Mouse (Mus musculus) induced T-regulatory cell, adult 2 months (primary cell): ENCODE results near the gene Tmem176a.
"Not testable (repeated sequence)": the region's sequence is repeated elsewhere in the genome, so short reads cannot be mapped to it uniquely, and the experiment has no call there.

Source experiments
- DNase-seq: peaks from one replicate; pipeline ENCODE4 v3.0.0-alpha.2; 2012; ENCODE audit warnings: low read depth

Tmem176a gene

DNA sequence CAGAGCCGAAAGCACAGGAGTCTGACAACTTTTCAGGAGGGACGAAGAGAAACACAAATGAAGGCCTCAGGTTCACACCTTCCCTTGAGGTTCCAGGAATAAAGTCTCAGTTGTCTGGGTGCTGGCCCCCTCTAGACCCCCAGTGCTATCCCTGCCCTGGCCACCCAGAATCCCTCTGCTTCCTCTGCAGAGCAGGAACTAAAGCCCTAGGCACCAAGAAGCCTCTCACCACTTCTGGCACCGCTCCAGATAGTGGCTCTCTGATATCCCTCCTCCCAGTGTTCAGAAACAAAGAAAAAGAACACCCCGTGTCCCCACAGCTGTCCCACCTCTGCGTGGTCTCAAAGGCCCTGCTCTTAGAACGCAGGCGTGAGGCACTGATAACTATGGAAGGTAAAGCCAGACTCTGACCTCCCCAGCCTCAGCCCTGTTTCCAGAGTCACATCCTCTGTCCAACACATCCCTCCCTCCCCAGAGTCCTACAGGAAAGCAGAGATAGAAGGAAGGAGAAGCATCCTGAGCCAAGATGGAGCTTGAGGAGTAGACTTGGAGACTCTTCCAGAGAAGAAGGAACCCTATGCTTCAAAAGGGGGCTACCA, at the start of gene Tmem176a:
Gene Tmem176a (plus strand): TSS at position 549 of the 599 bp plus-strand sequence.
- no peak for DNase-seq

DNA sequence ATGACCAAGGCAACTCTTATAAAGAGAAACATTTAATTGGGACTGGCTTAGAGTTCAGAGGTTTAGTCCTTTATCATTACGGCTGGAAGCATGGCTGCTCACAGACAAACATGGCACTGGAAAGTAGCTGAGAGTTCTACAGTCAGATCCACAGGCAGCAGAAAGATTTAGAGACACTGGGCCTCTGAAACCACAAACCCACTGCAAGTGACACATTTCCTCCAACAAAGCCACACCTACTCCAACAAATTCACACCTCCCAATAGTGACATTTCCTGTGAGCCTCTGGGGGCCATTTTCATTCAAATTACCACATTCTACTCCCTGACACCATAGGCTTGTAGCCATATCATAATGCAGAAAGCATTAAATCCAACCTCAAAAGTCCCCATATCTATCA, 38.8 kb upstream of the Tmem176a start:
- DNase-seq: peak; percentile 86

DNA sequence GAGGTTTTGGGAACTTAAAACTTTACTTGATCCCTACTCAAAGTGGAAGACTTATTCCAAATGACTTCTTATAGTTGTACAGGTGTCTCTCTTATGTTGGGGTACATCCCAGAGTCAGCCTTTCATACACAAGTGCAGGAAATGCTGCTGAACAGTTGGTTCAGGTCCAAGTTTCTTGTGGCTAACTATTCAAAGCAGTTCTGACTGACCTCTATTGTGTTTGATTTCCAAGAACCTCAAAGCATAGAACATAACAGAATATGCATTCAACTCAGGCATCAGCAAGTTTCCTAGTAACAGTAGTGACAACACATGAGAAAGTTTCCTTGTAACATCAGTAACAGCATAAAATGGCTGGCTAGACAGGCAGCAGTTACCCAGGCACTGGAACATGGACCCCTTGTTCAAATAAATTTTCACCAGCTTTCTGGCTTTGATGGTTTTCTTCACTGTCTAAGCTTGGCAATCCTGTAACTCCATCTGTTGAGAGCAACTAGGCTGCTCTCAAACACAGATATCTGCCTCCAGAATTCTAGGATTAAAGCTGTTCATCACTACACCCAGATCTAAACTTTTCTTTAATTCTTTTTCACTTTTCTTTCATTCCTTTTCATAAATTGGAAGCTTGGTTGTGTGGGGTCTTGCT, 37.2 kb upstream of the Tmem176a start:
- peak; percentile 22 for DNase-seq

DNA sequence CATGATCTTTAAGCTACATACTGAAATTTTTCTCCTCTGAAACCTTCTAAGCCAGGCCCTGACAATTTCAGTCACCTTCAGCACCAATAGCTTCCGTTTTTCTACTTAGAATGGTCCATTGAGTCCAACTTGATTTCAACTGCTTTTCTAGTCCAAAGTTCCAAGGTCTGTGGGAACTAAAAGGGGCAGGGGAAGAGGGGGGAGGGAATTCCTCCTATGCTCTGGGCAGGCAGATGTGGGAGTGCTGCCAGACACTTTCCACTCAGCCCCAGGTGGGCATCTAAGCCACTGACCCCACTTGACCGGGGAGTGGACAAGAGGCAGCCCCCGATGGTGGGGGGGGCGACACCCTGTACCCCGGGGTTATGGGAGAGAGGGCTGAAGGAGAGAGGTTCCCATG, 36.4 kb upstream of the Tmem176a start:
- no peak for DNase-seq

DNA sequence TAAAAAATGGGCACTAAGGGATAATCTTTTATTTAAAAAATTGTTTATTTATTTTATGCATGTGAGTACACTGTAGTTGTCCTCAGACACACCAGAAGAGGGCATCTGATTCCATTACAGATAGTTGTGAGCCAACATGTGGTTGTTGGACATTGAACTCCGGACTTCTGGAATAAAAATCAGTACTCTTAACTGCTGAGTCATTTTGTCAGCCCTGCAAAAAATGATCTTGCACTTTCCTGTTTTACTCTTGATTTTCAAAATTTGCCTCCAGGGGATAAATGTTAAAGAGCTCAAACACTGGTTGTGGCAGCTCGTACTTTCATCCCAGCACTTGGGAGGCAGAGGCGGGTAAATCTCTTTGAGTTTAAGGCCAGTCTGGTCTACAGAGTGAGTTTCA, 34.0 kb upstream of the Tmem176a start:
- no peak for DNase-seq

DNA sequence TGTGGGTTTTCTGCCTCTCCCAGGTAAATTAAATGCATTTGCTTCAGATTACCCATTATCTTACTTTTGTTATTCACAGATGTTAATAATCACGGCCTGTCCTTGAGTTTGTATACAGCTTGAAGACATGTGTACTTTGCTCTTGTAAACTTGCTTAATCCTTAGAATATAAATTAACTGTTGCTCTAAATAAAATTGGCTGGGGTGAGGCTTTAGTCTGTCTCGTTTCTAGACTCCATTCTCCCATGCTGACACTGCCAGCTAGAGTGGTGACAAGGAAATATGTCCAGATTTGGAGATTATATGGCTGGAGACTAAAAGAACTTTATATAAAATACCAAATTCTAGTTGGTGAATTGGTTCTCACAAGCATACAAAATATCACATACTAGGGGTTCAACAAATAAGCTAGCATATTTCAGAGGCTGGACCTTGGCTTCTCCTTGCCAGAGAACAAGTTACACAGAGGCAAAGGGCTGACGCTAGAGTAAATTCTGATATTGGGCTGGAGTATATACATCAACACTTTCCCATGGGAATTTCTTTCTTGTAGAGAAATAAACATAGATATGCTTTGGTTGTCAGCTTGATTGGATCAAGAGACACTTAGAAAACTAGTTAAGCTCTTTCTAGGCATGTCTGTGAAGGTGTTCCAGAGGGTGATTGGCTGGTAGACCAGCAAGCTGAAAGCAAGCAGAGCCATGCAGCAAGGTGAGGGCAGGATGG, 31.1 kb upstream of the Tmem176a start:
- DNase-seq: no peak

DNA sequence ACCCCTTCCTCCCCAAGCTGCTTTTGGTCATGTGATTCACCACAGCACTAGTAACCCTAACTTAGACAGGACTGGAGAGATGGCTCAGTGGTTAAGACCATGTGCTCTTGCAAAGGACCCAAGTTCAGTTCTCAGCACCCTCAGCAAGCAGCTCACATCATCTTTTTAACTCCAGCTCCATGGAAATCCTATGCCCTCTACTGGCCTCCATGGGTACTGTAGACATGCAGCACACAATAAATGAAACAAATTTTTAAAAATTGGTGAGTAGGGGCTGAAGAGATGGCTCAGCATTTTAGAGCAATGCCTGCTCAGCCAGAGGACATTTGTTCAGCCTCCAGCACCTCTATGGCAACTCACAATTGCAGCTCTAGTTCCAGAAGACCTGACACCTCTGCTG, 25.7 kb upstream of the Tmem176a start:
- peak; percentile 38 for DNase-seq

DNA sequence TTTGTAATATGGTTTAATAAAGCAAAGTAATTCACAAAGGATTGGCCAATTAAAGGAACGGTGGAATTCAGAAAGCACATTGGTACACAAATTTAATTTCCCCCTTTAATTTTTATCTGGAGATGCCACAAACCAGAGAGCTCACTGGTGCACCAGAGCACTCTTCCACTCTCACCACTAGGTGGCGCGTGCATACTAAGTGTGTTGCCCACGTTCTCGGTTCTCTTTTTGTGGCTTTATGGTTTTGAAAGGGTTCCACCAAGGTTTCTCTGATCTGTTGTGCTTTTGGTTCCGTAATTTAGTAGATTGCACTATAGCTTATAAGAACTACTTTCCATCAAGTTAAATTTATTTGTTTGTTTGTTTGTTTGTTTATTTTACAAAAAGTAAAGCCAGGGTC, 22.9 kb upstream of the Tmem176a start:
- DNase-seq: peak; percentile 93

DNA sequence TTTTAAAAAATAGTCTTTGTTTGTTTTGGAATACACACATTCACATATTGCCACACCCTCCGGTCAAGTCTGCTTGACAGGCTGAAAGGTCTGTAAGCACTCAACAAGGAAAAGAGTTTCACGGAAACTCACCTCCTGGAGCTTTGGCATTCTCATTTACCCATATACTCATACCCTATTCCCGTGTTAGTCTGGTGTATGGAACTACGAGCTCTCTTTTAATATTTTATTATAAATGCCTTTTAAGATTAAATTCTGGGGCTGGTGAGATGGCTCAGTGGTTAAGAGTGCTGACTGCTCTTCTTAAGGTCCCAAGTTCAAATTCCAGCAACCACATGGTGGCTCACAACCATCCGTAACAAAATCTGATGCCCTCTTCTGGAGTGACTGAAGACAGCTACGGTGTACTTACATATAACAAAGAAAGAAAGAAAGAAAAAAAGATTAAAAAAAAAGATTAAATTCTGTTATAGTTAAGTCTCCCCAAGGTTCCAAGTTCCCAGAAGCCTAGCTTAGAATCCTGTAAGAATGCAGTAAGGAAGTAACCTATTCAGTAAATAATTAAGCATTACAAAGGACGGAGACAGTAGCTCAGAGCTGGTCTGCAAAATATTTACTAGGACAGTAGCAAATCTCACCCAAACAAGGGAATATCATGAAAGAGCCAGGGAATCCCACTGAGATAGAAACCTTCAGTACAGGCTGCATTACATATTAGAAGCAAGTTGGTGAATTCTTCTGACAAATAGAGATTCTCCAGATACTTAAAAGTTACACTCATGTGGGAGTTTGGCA, 18.5 kb upstream of the Tmem176a start:
- not testable (repeated sequence) for DNase-seq

DNA sequence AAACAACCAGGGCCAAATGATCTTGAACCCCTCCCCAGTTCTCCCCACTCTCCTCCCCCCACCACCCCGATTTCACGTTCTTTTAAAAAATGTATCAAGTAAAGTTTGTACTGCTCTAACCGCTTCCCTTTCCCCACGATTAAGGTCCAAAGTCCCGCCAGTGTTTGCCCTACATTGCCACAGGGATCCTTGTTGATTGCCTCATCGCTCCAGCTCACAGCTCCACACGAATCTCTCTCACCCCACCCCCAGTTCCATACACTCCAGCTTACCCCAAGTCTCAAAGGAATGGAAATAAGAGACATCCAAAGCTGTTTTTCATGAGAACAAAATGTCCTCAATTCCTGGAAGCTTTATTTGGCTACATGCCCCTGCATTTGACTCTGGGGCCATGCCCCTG, 15.7 kb upstream of the Tmem176a start:
- no peak for DNase-seq

DNA sequence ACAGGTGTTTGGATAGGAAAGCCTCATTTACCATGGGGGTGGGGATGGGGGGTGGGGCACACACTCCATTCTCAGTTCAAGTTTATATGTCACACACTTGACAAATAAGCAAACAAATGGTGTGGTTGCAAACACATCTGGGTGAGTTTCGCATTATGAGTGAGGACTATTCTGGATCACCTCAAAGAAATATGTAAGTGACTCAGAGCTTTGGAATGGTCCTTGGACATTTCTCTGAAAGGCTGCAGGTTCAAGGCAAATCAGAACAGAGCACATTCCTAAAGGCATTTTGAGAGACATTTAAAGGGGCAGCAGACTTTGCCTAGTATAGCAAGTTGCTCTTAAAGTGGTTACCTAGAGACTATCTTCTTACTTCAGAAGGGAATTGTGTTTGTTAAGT, 11.7 kb upstream of the Tmem176a start:
- no peak for DNase-seq

DNA sequence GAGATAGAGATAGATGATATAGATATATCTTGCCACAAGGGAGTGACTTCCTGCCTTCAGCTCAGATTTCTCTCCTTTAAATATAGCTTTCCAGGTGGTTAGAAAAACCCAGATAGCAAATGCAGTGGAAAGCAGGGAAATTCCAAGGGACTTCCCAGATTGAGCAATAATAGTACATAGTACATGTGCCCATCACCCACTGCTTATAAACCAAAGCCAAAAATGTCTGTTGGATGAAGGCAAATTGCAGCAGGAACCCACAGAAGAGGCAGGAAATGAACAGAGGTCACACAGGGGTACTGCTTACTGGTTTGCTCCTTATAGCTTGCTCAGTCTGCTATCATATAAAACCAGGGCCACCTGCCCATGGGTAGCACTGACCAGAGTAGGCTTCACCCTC, 11.1 kb upstream of the Tmem176a start:
- DNase-seq: peak; percentile 65

DNA sequence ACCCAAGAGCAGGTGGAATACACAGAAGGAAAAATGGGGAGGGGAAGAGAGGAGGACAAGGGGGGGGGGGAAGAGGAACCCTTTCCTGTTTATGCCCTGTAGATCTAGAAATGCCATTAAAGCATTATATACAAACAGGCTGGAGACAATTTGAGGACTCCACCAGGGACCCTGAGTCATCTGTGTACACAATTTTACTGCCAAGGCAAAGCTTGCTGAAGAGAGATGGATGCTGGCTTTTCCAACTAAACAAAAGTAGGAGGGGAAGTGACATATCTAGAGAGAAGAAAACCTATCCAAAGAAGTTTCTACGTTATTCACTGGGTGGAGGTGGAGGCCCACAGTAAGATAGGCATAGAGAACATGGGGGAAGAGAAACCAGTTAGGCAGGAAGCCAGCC, 10.5 kb upstream of the Tmem176a start:
- no peak for DNase-seq

DNA sequence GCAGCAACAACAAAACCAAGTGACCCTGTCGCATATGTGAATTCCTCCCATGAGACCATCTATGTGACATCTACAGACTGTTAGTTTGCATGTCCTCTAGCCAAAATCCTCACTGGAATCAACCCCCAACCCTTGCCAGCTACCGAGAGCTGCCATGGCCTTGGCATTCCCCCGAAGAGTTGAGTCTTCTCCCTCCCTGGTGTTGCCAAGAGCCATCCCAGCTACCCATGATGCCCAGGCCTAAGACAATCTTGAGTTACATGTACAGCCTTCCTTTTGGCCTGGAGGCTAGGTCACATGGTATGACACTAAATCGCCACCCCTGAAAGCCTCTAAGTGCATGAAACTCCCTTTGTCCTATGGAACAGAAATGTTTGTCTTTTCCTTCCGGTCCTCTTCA, 9.6 kb upstream of the Tmem176a start:
- DNase-seq: no peak

DNA sequence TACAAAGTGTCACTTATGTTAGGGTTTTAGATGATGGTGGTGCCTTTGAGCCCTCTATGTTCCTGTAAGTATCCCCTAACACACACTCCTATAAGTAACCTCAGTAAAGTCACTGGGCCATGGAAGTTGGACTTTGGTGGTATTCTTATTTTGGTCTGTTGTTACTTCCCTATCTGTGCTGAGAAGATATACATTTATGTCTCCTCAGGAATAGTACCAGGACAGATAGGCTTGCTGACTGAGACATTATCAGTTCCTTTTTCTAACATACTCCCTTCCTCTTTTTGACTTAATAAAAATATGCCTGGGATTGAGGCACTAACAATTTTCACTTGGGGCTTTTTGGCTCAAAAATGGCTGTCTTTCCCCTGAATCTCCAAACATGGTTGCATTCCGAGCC, 8.3 kb upstream of the Tmem176a start:
- no peak for DNase-seq

DNA sequence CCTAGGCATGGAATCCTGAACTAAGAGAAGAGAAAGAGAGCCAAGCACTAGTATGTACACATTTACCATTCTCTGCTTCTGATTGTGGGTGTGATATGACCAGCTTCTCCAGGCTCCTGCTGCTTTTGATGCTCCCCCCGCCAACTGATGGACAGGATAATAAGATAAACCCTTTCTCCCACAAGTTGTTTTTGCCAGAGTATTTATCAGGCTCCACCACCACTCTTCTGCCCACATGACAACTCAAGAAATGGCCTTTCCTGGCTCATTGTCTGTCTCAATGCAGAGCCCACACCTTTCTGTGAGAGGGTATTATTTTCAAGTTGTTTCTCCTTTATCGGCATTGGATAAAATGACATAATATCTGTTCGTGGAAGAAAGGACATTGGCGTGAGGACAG, 7.2 kb upstream of the Tmem176a start:
- DNase-seq: no peak

DNA sequence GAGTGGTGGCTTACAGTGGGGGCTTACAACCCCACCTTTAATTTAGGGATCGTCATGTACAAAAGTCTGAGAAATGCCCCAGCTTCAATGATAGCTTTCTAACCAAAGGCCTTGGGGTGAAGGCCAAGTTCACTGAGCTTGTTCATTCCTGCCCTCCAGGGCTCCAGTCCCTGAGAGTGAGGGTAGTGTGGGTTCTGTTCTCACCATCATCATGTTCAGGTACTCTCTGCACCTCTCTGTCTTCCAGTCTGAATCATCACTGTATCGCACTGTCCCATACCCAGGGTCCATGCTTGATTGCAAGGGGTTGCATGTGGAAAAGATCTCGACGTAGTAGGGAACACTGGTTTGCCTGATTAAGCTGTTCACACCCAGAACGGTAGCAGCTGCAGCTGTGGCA, 5.5 kb upstream of the Tmem176a start:
- no peak for DNase-seq

DNA sequence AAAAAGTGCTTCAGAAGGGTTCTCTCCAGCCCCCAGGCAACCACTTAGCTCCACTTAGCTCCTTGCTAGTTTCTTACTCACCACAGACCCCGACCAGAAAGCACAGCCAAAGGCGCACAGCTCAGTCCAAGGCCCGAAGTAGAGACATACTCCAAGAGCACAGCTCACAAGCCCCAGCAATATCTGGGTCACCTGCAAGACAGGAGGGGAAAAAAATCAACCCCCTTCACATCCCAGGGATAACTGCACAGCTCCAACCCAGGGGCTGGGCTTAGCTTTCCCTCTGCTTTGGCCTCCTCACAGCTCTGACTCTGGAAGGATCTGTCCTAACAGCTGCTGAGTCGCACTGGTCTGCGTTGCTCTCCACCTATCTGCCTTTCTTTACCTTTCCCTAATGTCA, 4.6 kb upstream of the Tmem176a start:
- no peak for DNase-seq

DNA sequence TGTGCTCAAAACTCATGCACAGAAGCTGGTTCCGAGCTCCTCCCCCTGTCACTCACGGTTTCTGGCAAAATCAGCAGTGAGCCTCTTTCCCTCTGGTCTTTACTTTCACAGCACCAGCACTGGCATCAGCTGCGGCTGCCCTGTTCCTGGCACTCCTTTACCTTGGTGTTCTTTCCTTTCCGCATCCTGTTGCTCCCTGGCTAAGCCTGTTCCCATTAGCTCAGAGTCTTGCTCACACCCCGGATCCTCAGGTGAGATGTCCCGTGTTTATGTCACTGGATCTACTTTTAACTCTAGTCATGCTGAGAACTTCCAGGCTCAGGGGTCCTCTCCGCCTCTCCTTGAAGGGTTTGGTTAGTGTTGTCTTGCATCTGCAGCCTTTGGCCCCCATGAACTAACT, 3.2 kb upstream of the Tmem176a start:
- no peak for DNase-seq

DNA sequence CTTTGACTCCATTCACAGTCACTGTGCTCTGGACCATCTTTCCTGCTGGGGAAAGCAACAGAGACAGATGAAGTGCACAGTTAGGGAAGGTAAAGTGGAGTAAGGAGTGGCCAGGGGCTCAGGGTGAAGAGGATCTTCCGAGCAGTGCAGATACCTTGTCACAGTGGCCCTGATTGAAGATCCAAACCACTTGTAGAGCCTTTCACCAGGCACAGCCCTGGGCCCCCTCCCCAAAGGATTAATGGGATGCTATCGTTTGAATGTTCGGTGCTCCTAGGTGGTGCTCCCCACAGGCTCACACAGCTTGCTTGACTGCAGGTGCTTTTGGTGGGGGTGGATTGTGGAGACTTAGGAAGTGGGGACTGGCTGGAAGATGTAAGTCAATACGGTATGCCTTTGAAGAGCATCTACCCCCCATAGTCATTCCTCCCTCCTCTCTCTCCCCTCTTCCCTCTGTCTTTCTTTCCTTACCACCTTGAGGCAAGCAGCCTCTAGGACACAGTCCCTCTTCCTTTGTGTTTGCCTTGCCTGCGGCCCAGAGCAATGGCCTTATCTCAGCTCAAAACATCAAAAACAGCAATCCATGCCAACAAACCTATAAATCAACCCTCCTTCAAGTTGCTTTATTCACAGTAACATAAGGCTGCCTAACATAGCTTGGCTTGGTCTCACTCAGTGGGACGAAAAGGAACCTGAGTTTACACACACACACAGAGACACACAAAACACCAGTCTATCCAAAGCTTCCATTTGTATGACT, 2.2 kb upstream of the Tmem176a start:
- DNase-seq: no peak

DNA sequence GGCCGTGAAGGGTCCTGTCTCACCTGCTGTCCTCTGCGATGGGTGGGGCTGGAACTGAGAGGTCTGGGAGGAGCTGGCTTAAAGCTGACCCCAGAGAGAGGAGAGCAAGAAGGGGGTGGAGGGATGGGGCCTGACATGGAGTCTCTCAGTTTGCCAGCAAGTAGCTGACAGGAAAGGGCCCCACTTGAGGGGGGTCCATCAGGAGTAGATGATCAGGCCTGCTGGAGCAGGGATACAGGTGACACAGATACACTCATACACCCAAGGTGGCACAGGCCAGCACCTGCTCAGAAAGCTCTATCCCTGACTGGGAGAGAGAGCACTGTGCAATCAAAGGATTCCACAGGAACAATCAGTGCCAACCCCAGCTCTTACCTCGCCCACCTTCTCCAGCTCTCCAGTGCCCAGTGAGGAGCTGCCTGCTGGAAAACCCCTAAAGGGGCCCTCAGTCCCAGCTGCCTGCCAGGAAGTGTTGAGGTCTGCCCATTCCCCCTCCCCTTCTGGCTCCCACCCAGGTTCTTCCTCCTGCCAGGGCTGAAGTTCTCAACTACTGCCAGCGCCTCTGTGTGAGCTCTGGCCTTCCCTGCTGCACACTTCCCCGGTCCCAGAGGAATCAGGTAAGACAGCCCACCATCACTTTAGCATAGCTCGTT, 380 bp downstream of the Tmem176a start, which contains the start of gene Tmem176b:
Gene Tmem176b (minus strand): TSS at position 524 of the 653 bp plus-strand sequence.
- DNase-seq: no peak
